In genomic region chr5:91983490-91983889, GRCm38 (mm10) we compare ENCODE assay signal across 21 mouse cellular contexts. TPM values are rescaled to one million over a fixed set of nuclear protein-coding genes. Genes with fewer than 3 reads are reported as not detected.
"Had no signal": no experiment of that assay in that cellular context is flagged by ENCODE, and none has a peak within 500 bp of the region (broad histone marks: within the 10 kb centered on the region; RNA-seq: fewer than 3 reads in every experiment).

No protein-coding gene starts in this region.

- DNase-seq: retina, postnatal 1 day; right cerebral cortex, adult 18-20 months; right cerebral cortex, postnatal 14 days; right cerebral cortex, postnatal 25 days; right cerebral cortex, postnatal 4 days; spleen, adult 18-20 months; thymus, adult 18-20 months; thymus, adult 2 months; thymus, postnatal 14 days; thymus, postnatal 25 days; thymus, postnatal 36 days; thymus, postnatal 4 days had no signal

- H3K27ac ChIP-seq: neural tube, embryonic 13.5 days; neural tube, embryonic 15.5 days; stomach, embryonic 15.5 days; stomach, postnatal 0 days had no signal

- H3K9me3 ChIP-seq: neural tube, embryonic 13.5 days; neural tube, embryonic 15.5 days; stomach, embryonic 15.5 days had no signal

- H3K4me1 ChIP-seq: neural tube, embryonic 13.5 days; neural tube, embryonic 15.5 days; stomach, embryonic 15.5 days had no signal

- H3K36me3 ChIP-seq: neural tube, embryonic 13.5 days; neural tube, embryonic 15.5 days; stomach, embryonic 15.5 days had no signal

- H3K4me3 ChIP-seq: neural tube, embryonic 13.5 days; neural tube, embryonic 15.5 days; stomach, embryonic 15.5 days had no signal

- H3K27me3 ChIP-seq: neural tube, embryonic 13.5 days; neural tube, embryonic 15.5 days; stomach, embryonic 15.5 days had no signal

RNA-seq across cellular contexts. Expression of gene Odaph, which starts 3.8 kb away (rescaled TPM):
- total RNA-seq: neutrophil, adult 5-6 weeks had no signal
- polyA plus RNA-seq: neural tube, embryonic 13.5 days; small intestine, adult 2 months; stomach, embryonic 14.5 days; thymus, adult 2 months; thymus, postnatal 0 days; urinary bladder, adult 2 months had no signal
